Mouse (Mus musculus) erythroid progenitor cell, adult 5-6 weeks (primary cell): ENCODE data around the gene Atad1. TPM values are rescaled to one million over a fixed set of nuclear protein-coding genes. Genes with fewer than 3 reads are reported as not detected.

Experiments
- ATAC-seq: replicated peaks from 2 replicates; pipeline ENCODE4 v1.8.0; 2016; ENCODE audit warnings: moderate number of reproducible peaks, mild to moderate bottlenecking, moderate TSS enrichment, inconsistent platforms; ENCODE audit not compliant: poor library complexity, low FRiP score, severe bottlenecking
- total RNA-seq, 2 experiments: library from RNA; stranded (forward) in 1 of 2; stranded (reverse) in 1 of 2; fragments of 150-400 nt in 1 of 2; fragments of 186-747, 209-891 nt in 1 of 2; gene quantifications; 2 replicates each; pipeline versions ENCODE4 v1.2.3 to v1.2.4; 2015 to 2017; ENCODE audit warnings: low replicate concordance in 2 of 2

Gene Atad1
- total RNA-seq, 2 experiments from 2014 or later = 22.1 to 22.6 TPM

- ATAC-seq = no peak
These were observed 13.8 kb upstream of the Atad1 start for GRCm38 (mm10) chr19:32753386-32753785.

DNA sequence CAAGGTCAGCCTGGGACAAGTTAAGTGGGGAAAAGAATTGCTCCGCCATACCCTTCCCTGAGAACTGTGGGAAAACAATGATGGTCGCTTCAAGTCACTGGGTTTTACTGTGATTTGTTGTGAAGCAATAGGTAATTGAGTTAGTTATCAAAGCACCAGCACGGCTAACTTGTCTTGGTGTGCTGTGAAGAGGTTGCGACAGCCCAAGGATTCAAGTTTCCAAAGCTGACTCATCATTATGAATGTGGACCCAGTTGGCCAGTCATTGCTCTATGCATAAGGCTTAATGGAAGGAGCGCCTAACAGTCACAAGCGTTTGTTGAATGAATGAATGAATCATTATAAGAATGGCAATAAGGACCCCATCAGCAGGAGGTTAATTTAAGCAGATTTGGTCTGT, 12.8 kb upstream of the Atad1 start:
- no peak for ATAC-seq

DNA sequence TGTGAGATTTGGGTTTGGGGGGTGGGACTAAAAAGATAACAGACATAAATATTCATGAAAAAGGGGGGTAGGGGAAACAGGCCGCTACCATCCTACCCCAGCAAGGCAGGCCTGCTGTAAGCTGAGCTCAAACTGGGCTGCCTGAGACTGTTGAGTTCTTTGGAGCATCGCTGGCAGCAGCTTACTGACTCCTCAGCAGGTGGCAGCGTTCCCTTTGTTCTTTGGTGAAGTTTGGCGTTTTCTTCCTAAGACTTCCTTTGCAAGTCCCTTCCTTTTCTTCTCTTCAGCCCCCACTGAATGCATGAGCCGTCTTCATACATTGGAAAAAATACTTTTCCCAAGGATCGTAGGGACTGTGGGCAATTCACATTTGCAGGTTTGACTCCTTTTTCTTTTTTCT, 9.8 kb upstream of the Atad1 start:
- ATAC-seq = no peak

GRCm38 (mm10) chr19:32740641-32741345, 1.2 kb upstream of the Atad1 start:
- no peak for ATAC-seq

DNA sequence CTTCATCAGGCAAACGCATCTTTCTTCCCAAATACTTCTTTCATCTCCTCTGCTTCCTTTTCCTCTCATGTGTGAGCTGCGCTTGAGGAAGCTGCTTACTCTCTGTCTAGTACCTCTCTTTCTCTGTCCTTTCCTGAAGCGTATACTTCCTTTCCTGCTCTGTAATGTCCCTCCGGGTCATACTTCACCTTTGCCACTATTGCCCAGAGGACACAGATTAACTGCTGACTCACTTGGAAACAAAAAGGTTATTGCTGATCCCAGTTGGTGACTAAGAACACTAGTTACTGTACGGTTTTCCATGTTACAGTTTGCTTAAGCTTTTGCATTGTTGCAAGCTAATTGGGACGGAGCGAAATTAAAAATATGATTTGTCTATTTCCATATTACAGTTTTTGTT, 1.7 kb downstream of the Atad1 start:
- ATAC-seq = no peak

DNA sequence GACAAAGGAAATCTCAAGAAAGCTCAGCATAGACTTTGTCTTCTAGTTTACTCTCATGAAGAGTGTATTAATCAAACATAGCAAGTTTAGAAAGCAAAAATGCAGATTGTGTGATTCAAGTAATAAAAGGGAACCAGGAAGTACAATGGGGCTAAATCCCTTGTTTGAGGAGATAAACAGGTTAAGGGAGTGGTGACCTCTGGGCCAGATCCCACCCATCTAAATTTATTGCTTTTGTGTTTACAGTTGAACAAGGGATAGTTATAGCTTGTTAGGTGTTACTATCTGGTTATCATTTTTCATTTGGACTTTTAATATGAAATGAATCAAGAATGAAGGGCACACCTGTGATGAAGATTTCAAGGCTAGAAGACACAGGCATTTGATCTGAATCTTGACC, 6.7 kb downstream of the Atad1 start:
- ATAC-seq = no peak

DNA sequence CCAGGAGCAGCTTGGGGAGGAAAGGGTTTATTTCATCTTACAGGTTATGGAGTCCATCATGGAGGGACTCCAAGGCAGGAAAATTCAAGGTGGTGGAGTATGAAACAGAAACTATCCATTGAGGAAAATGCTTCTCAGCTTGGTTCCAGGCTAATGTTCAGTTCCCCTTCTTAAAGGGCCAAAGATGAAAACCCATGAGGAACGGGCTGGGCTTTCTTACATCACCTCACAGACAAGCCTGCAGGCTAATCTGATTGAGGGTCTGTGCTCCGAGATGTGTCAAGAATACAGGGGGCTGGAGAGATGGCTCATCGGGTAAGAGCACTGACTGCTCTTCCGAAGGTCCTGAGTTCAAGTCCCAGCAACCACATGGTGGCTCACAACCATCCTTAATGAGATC, 9.8 kb downstream of the Atad1 start:
- ATAC-seq = no peak

DNA sequence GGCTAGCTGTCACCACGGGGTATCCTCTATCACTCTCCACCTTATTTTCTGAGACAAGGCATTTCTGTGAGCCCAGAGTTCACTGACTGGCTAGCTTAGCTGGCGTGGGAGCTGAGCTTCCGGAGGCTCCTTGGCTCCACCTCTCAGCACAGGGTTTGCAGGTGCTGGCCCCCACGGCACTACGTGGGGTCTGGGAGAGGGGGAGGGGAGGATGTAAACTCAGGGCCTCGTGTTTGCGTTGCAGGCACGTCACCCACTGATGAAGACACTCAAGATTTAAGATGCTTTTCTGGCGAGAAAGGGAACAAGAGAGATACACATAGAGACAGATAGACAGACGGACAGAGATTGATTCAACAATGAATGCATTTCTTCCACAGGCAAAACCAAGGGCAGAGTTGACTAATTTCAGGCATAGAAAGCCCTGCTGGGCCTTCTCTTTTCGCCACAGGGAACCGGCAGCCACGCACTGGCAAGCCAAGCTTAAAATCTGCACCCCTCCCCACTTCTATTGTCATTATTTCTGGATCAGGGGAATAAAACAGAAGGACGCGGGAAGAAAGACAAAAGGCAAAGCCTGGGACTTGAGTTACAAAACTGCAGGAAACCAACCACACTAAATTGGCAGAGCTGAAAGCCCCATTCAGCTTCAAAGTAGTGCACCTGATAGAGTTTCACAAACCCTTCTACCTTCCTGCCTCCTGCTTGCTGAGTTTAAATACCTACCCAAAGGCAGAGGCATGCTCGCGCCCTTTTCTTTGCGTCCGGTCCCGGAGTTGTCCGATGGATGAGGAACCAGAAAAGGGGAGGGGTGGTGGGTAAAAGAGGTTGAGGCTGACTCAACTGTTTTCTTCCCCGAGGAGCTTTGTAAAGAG, 12.9 kb downstream of the Atad1 start:
- ATAC-seq = no peak

- no peak for ATAC-seq
These were observed 15.8 kb downstream of the Atad1 start for GRCm38 (mm10) chr19:32723817-32724216.

GRCm38 (mm10) chr19:32720319-32720718, 19.3 kb downstream of the Atad1 start:
- ATAC-seq = no peak

GRCm38 (mm10) chr19:32717590-32717989, 22.0 kb downstream of the Atad1 start:
- no peak for ATAC-seq

- no peak for ATAC-seq
These were observed 23.9 kb downstream of the Atad1 start for GRCm38 (mm10) chr19:32715681-32716080.

GRCm38 (mm10) chr19:32715201-32715600, 24.4 kb downstream of the Atad1 start:
- ATAC-seq = no peak

DNA sequence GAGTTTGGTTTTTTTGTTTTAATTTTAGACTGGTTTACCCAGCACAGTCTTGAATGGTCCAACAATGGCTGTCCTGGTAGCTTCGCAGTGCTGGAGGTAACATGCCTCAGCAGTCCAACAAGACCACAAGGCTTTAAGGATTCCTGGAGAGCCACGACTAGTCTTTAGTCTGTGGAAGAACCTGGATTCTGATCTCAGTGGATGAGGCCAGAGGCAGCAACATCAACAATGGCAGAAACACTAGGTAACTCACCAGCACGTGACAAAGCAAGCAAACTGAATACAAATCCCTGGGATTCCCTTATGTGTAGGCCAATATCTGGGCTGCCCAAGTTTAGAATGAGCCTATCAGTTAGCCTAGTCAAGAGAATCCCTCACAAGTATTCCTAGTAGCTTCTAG, 26.1 kb downstream of the Atad1 start:
- no peak for ATAC-seq

DNA sequence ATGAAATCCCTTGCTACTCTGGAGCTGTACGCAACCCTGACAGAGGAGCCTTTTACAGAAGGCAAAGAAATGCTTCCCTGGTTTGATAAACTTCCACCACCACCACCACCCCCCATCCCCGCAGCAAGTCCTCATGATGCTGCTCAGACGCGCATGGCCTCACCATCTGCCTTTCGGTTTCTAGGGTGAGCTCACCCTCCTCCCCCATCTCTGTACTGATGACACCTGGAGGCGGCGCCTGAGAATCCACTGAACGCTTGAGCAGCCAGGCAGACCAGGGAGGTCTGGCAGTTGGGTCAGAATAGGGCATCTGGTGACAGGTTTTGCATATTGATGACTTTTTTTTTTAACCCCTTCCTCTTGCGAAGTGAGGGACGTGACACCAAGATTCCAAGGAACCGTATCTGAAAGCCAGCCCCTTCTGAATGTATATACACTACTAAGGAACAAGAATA, 27.0 kb downstream of the Atad1 start:
- peak; percentile 85 for ATAC-seq

- ATAC-seq = peak; percentile 95
These were observed 27.6 kb downstream of the Atad1 start for GRCm38 (mm10) chr19:32711761-32712541.

DNA sequence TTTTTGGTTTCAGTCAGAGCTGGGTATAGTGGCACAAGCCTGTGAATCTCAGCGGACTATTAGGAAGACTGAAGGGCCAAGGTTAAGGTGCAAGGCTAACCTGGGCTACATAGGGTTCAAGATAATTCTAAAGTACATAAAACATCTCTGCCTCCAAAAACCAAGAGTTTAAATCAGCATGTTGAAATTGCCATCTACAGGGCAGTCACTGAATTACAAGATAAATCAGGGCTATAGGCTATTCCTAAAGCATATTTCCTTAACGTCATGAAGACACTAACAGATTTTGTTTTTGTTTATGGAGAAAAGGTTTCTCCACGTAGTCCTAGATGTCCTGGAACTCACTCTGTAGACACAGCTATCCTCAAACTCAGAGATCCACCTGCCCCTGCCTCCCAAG, 29.3 kb downstream of the Atad1 start:
- no peak for ATAC-seq

GRCm38 (mm10) chr19:32708996-32709395, 30.6 kb downstream of the Atad1 start:
- ATAC-seq = no peak

GRCm38 (mm10) chr19:32702191-32702590, 37.4 kb downstream of the Atad1 start:
- ATAC-seq = no peak

DNA sequence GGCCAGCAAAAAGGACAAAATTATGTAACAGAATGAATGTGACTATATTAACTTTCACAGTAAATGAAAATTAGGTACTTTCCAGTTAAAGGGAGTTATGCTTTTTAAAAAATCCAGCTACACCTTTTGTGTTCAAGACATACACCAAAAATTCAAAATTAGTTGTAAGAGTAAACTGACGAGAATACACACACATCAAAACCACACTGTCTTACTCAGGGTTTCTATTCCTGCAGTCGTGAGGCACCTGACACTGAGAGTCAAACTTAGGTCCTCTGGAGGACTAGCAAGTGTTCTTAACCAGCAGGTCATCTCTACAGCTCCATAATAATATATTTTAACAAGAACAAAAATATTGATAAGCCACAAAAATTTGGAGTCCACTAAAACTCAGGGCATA, 42.9 kb downstream of the Atad1 start:
- ATAC-seq = no peak
